Mouse (Mus musculus) cerebellum, postnatal 14 days (tissue): ENCODE data around the gene Cort.
"Not testable (repeated sequence)": the region's sequence is repeated elsewhere in the genome, so short reads cannot be mapped to it uniquely, and the experiment has no call there.

ENCODE experiments used
- DNase-seq, 2 experiments: peaks; one replicate each; pipeline ENCODE4 v3.0.0; 2021; ENCODE audit warnings: mixed read lengths in 2 of 2

Gene Cort

GRCm38 (mm10) chr4:149126663-149127062 lies at the start of gene Cort:
Cort (minus strand) TSS chr4:149126763.
- DNase-seq, result no peak

GRCm38 (mm10) chr4:149173661-149174060 lies 47.1 kb upstream of the Cort start:
- DNase-seq, result no peak

GRCm38 (mm10) chr4:149172666-149173065 lies 46.1 kb upstream of the Cort start:
- DNase-seq, result peak; percentile 50 to 66

GRCm38 (mm10) chr4:149172083-149172482 lies 45.5 kb upstream of the Cort start:
- DNase-seq, result no peak

- no peak for DNase-seq
Measured at GRCm38 (mm10) chr4:149171581-149171981, 45.0 kb upstream of the Cort start.

GRCm38 (mm10) chr4:149170394-149170931 lies 43.9 kb upstream of the Cort start:
- DNase-seq, result no peak

GRCm38 (mm10) chr4:149169926-149170325 lies 43.4 kb upstream of the Cort start:
- not testable (repeated sequence) for DNase-seq

GRCm38 (mm10) chr4:149168016-149168415 lies 41.5 kb upstream of the Cort start:
- no peak for DNase-seq

- DNase-seq, result no peak
Measured at GRCm38 (mm10) chr4:149166957-149167611, 40.5 kb upstream of the Cort start.

GRCm38 (mm10) chr4:149166215-149166946 lies 39.8 kb upstream of the Cort start, which contains the start of gene Pgd:
Pgd (minus strand) TSS chr4:149166771.
- DNase-seq, result peak; percentile 97

- no peak for DNase-seq
Measured at GRCm38 (mm10) chr4:149164150-149164549, 37.6 kb upstream of the Cort start.

GRCm38 (mm10) chr4:149163196-149163595 lies 36.6 kb upstream of the Cort start:
- no peak for DNase-seq

- DNase-seq, result no peak
Measured at GRCm38 (mm10) chr4:149161166-149161565, 34.6 kb upstream of the Cort start.

GRCm38 (mm10) chr4:149159891-149160290 lies 33.3 kb upstream of the Cort start:
- DNase-seq, result no peak

- no peak for DNase-seq
Measured at GRCm38 (mm10) chr4:149159203-149159602, 32.6 kb upstream of the Cort start.

GRCm38 (mm10) chr4:149157415-149157973 lies 30.9 kb upstream of the Cort start:
- DNase-seq, result no peak

GRCm38 (mm10) chr4:149155711-149156110 lies 29.1 kb upstream of the Cort start:
- DNase-seq, result no peak

- DNase-seq, result no peak
Measured at GRCm38 (mm10) chr4:149154859-149155258, 28.3 kb upstream of the Cort start.

GRCm38 (mm10) chr4:149150721-149151120 lies 24.2 kb upstream of the Cort start:
- no peak for DNase-seq

GRCm38 (mm10) chr4:149150256-149150655 lies 23.7 kb upstream of the Cort start:
- no peak for DNase-seq

GRCm38 (mm10) chr4:149149611-149150010 lies 23.0 kb upstream of the Cort start:
- no peak for DNase-seq

GRCm38 (mm10) chr4:149149196-149149595 lies 22.6 kb upstream of the Cort start:
- DNase-seq, result no peak

- no peak for DNase-seq
Measured at GRCm38 (mm10) chr4:149148084-149148483, 21.5 kb upstream of the Cort start.

- no peak for DNase-seq
Measured at GRCm38 (mm10) chr4:149147528-149147927, 21.0 kb upstream of the Cort start.
